Mouse (Mus musculus): ENCODE results near the gene Zfp292. TPM values are rescaled to one million over a fixed set of nuclear protein-coding genes. Genes with fewer than 3 reads are reported as not detected.
A peak's percentile ranks its signal among the peaks of the same experiment; 100 is the strongest.

Gene Zfp292
- polyA plus RNA-seq, 1 experiment from 2014 or later, result 24.5 TPM

DNA sequence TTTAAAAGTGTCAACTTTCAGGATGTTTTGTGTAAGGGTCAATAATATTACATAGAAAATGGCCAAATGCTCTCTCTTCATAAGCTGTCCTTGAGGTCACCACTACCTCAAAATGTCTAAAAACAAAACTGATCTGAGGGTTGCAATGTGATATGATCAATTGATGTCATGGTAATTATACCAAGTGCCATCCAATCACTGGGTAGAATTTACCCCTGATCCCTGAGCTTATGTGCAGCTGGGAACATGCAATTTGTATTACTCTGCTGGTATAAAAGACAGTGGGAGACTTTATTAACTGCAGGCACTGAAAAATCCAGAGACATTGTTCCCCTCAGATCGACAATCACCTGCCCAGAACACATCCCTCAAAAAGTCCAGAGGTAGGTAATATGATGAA lies 10.7 kb upstream of the Zfp292 start, which contains the start of gene Cga:
TSS of gene Cga (plus strand) at position 301 of the 400 bp plus-strand sequence.
- DNase-seq (no peak), ATAC-seq (ENCODE audit: insufficient read depth) (no peak)
- Histone ChIP-seq H3K27me3 (ENCODE audit: insufficient read depth, low read length) (peaks cover 17% of the 10 kb centered on the region; the same call in 1 of the 2 replicates), H3K36me3 (ENCODE audit: insufficient read depth) (no peaks in the 10 kb centered on the region), H3K9ac (no peak within 1 kb of the TSS), H3K4me3 (ENCODE audit: low read depth, low read length) (no peak within 1 kb of the TSS), H3K4me2 (no peak within 1 kb of the TSS), H3K27ac (ENCODE audit: low read depth) (no peak within 1 kb of the TSS), H3K9me3 (ENCODE audit: low read depth, low read length) (no peaks in the 10 kb centered on the region), H3K4me1 (ENCODE audit: insufficient read depth) (no peaks in the 10 kb centered on the region)
- WGBS, result 75% methylated on average over 1 of the region's 1 CpGs
- no peak for TF ChIP-seq CTCF (IDR thresholded peaks at IDR 0.05; ENCODE audit: low read depth)

DNA sequence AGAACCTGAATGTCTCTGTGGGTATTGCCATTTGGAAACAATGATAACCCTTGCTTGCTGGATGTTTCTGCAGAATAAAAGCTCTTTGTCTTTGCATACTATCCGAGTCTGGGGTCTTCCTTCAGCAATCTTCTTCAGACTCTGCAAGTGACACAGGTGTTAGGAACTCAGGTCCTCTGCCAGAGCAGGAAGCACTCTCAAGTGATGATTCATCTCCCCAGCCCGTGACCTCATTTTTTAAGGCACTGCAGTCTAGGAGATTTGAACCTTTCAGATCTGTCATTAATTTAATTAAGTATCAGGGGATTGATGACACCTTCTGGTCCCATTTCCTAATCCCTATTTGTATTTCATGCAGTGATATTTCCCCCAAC lies 7.0 kb upstream of the Zfp292 start:
- WGBS, result 14% methylated on average over 2 of the region's 2 CpGs
- Histone ChIP-seq H3K4me3 (ENCODE audit: low read depth, low read length) (no peak overlapping the region), H3K4me1 (ENCODE audit: insufficient read depth) (peaks cover 3% of the 10 kb centered on the region; the same call in 1 of the 2 replicates), H3K27me3 (ENCODE audit: insufficient read depth, low read length) (peaks cover 17% of the 10 kb centered on the region; the same call in 1 of the 2 replicates), H3K9ac (no peak overlapping the region), H3K4me2 (no peak overlapping the region), H3K36me3 (ENCODE audit: insufficient read depth) (no peaks in the 10 kb centered on the region), H3K9me3 (ENCODE audit: low read depth, low read length) (no peaks in the 10 kb centered on the region), H3K27ac (ENCODE audit: low read depth) (no peak overlapping the region)
- ATAC-seq (ENCODE audit: insufficient read depth) (no peak), DNase-seq (no peak)
- TF ChIP-seq CTCF (IDR thresholded peaks at IDR 0.05; ENCODE audit: low read depth), result no peak

DNA sequence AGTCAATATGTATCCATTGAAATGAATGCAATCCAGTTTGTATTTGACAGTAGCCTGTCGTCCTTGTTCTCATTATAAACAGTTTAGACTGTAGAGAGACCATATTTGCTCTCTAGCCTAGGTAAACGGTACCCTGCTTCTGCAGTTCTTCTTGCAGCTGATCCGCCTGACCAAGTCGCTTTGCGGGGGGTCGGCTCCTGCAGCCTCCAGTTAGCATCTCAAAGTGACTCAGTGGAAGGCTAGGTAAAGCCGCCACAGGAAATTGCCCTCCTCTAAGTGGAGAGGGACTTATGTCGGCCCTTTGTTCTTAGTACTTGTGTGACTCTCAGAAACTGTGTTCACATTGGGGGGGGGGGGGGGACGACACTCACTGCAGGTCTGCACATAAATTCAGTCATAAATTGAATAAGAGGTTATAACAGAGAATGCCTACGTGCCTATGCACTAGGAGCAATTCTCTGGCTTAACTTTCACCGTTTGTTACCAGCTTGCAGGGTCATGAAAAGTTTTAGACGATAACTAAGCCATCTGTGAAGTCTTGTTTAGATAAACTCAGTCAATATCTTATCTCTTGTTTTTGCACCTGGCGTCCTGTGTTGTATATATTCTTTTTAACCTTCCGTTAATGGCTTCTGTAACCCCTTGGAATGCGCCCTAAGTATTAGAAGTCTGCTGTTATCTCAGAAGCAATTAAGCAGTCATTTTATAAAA lies 6.5 kb upstream of the Zfp292 start:
- Histone ChIP-seq H3K9me3 (ENCODE audit: low read depth, low read length) (no peaks in the 10 kb centered on the region), H3K27ac (ENCODE audit: low read depth) (no peak overlapping the region), H3K36me3 (ENCODE audit: insufficient read depth) (no peaks in the 10 kb centered on the region), H3K27me3 (ENCODE audit: insufficient read depth, low read length) (peaks cover 17% of the 10 kb centered on the region; the same call in 1 of the 2 replicates), H3K4me3 (ENCODE audit: low read depth, low read length) (no peak overlapping the region), H3K4me1 (ENCODE audit: insufficient read depth) (peaks cover 3% of the 10 kb centered on the region; the same call in 1 of the 2 replicates), H3K4me2 (no peak overlapping the region), H3K9ac (no peak overlapping the region)
- ATAC-seq (ENCODE audit: insufficient read depth) (no peak), DNase-seq (peak; percentile 6)
- no peak for TF ChIP-seq CTCF (IDR thresholded peaks at IDR 0.05; ENCODE audit: low read depth)
- WGBS, result 5% methylated on average over 15 of the region's 15 CpGs

DNA sequence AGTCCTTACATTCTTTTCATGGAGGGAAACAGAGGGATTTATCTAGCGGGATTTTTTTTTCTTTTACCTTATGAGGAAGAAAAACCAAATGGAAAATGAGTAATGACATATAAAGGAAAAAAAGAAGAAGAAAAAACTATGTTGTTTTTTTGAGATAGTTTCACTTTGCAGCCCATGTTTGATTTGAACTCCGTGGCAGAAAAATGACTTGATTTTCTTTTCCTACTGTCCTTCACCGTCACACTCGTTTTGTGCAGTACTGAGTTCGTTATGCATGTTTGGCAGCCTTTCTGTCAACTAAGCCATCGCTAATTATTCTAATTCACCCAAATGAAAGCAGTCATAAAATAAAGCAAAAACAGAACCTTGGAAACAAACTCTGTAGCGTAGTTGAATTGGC lies 4.5 kb upstream of the Zfp292 start:
- no peak for TF ChIP-seq CTCF (IDR thresholded peaks at IDR 0.05; ENCODE audit: low read depth)
- peaks cover 6% of the 10 kb centered on the region; the same call in 1 of the 2 replicates for H3K4me1 ChIP-seq (ENCODE audit: insufficient read depth)
- DNase-seq (peak; percentile 9), ATAC-seq (ENCODE audit: insufficient read depth) (no peak)
- H3K36me3 ChIP-seq (ENCODE audit: insufficient read depth), result no peaks in the 10 kb centered on the region
- peak overlapping the region; percentile 79 for H3K4me2 ChIP-seq
- H3K9me3 ChIP-seq (ENCODE audit: low read depth, low read length), result no peaks in the 10 kb centered on the region
- 18% methylated on average over 7 of the region's 7 CpGs for WGBS
- H3K9ac ChIP-seq, result peak overlapping the region; percentile 82
- no peak overlapping the region for H3K27ac ChIP-seq (ENCODE audit: low read depth)
- H3K27me3 ChIP-seq (ENCODE audit: insufficient read depth, low read length), result peaks cover 17% of the 10 kb centered on the region; the same call in 1 of the 2 replicates
- H3K4me3 ChIP-seq (ENCODE audit: low read depth, low read length), result peak overlapping the region; percentile 70

DNA sequence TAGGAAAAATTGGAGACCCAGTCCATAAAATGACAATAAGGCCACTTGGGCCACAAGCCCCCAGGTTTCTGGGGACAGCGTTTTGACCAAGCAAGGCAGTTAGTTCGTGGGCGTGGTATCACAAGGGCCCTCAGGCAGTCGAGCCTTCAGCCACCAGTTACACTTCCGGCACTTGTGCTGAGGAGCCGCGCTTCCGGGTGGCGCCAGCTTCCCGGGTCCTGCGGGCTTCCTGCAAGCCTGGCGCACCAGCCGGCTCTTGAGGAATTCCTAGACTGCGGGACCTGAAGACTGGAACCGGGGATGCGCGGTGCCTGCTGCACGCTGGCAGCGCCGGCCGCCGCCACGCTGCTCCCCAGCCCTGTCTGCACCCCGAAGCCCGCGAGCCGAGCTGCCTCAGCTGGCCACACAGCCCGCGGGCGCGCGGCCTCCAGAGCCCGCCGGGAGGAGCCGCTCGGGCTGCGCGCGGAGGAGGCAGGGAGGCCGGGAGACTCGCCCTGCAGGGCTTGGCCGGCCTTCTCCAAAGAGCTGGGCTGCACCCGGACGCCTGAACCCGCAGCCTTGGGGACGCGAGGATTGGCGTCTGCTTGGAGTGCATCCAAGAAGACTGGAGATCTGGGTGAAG lies 3.8 kb upstream of the Zfp292 start:
- no peak for TF ChIP-seq CTCF (IDR thresholded peaks at IDR 0.05; ENCODE audit: low read depth)
- Histone ChIP-seq H3K9me3 (ENCODE audit: low read depth, low read length) (no peaks in the 10 kb centered on the region), H3K9ac (peak overlapping the region; percentile 82), H3K4me1 (ENCODE audit: insufficient read depth) (peaks cover 6% of the 10 kb centered on the region; the same call in 1 of the 2 replicates), H3K27me3 (ENCODE audit: insufficient read depth, low read length) (peaks cover 17% of the 10 kb centered on the region; the same call in 1 of the 2 replicates), H3K4me2 (peak overlapping the region; percentile 79), H3K27ac (ENCODE audit: low read depth) (peak overlapping the region; percentile 91), H3K36me3 (ENCODE audit: insufficient read depth) (no peaks in the 10 kb centered on the region), H3K4me3 (ENCODE audit: low read depth, low read length) (peak overlapping the region; percentile 70)
- peak; percentile 92 for DNase-seq
- WGBS, result 0% methylated on average over 48 of the region's 48 CpGs
- ATAC-seq (ENCODE audit: insufficient read depth), result peak; percentile 80

DNA sequence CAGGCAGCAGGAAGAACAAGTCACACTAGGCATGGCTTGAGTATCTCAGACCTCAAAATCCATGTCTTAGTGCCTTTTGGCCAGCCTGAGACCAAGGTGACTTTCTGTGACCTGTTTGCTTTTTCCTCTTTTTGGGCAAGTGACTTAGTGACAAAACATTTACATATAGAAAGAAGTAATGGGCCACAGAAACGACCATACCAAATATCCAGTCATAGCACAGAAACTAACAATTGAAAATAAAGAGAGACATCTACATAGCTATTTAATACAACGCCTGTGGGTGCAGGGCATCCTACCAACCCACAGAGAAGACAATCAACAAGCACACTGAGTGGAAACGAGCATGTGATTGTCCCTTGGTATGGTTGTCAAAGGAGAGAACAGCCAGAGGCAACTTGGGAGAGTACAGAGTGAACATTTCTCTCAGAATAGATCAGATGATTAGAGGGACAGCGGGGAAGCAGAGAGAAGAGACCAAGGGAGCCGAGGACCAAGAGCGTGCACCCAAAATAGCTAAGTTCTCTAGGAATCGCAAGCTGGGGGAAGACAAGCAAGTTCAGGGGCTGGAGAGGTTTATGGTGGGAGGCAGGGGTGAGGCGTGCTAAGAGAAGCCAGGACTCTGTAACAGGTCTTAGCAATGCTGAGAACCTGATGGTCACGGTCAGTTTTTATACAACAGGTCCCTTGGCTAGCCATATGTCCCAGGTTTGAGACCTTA lies 3.0 kb upstream of the Zfp292 start:
- no peaks in the 10 kb centered on the region for H3K36me3 ChIP-seq (ENCODE audit: insufficient read depth)
- DNase-seq (no peak), ATAC-seq (ENCODE audit: insufficient read depth) (peak; percentile 1; the same call in 1 of the 2 replicates)

More for the DNA sequence above, 3.0 kb upstream of the Zfp292 start:
- H3K9me3 ChIP-seq (ENCODE audit: low read depth, low read length), result no peaks in the 10 kb centered on the region
- 53% methylated on average over 9 of the region's 9 CpGs for WGBS
- H3K4me1 ChIP-seq (ENCODE audit: insufficient read depth), result peaks cover 12% of the 10 kb centered on the region; the same call in 1 of the 2 replicates
- H3K4me2 ChIP-seq, result peak overlapping the region; percentile 79
- peak overlapping the region; percentile 82 for H3K9ac ChIP-seq
- peak overlapping the region; percentile 91; the same call in 1 of the 2 replicates for H3K27ac ChIP-seq (ENCODE audit: low read depth)
- no peak for TF ChIP-seq CTCF (IDR thresholded peaks at IDR 0.05; ENCODE audit: low read depth)
- peak overlapping the region; percentile 70 for H3K4me3 ChIP-seq (ENCODE audit: low read depth, low read length)
- peaks cover 17% of the 10 kb centered on the region; the same call in 1 of the 2 replicates for H3K27me3 ChIP-seq (ENCODE audit: insufficient read depth, low read length)

All from lung, embryonic 14.5 days (tissue).